7 mouse cellular contexts compared by ENCODE assay signal in the genomic region with DNA sequence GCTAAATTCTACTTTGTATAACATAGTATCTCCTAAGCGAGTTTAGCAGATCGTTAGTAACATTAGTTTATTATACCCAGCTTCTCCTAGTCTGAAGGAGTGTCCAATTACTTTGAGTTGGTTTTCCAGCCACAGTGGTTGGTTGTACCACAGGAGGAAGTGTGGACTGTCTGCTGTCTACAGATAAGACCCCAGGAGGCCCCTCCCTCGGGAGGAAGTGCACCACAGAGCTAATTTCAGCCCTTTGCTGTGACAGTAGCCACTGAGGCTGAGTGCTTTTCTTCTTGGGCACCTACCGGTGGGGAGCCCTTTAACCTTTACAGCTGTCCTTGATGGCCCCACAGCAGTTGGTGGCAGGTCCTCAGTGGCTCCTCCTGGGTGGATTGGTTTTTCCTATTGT. TPM values are rescaled to one million over a fixed set of nuclear protein-coding genes. Genes with fewer than 3 reads are reported as not detected.
A peak's percentile ranks its signal among the peaks of the same experiment; 100 is the strongest.
DNase-seq lines count a peak whose midpoint lies in the region; ATAC-seq and TF ChIP-seq lines count a peak whose summit lies in the region.

No protein-coding gene starts in this region.

- H3K79me2 ChIP-seq in CH12.LX (replicated peaks; ENCODE audit: control insufficient read depth, extremely low read depth, insufficient read depth, poor library complexity, severe bottlenecking) = peaks cover 52% of the 10 kb centered on the region

- no peak overlapping the region for H3K27ac ChIP-seq in CH12.LX (ENCODE audit: insufficient read depth, low read depth)
- H3K27ac ChIP-seq in heart, embryonic 12.5 days (ENCODE audit: poor library complexity, severe bottlenecking) = peak overlapping the region; percentile 88
- H3K27ac ChIP-seq in liver, postnatal 0 days (ENCODE audit: low read depth) = peak overlapping the region; percentile 70

- peak overlapping the region; percentile 90 for H3K4me2 ChIP-seq in CH12.LX (ENCODE audit: insufficient read depth, low read depth, poor library complexity, severe bottlenecking)
- peak overlapping the region; percentile 59 for H3K4me2 ChIP-seq in heart, embryonic 12.5 days
- H3K4me2 ChIP-seq in liver, postnatal 0 days (ENCODE audit: low read depth, low read length) = peak overlapping the region; percentile 72

- no peak; the same call in 1 of the 2 replicates for TF ChIP-seq RAD21 in CH12.LX (IDR thresholded peaks at IDR 0.05; ENCODE audit: low read depth, low read length)

- in situ Hi-C loops in CH12.LX (cut with MboI; ENCODE audit: low pct_ligation_motif_present, low pct_unique_long_range_greater_than_20kb, low sequenced_read_pairs) = no loop called here

- dilution Hi-C loops in CH12.LX (cut with MboI; ENCODE audit: extremely low pct_ligation_motif_present, extremely low pct_unique_long_range_greater_than_20kb, low sequenced_read_pairs) = no loop called here

- peaks cover 20 to 80% of the 10 kb centered on the region in 2 experiments for H3K4me1 ChIP-seq in CH12.LX (ENCODE audit: control insufficient read depth in 1 of 2, insufficient read depth in 2 of 2)
- H3K4me1 ChIP-seq in heart, embryonic 12.5 days (replicated peaks) = peaks cover 65% of the 10 kb centered on the region
- H3K4me1 ChIP-seq in liver, postnatal 0 days (ENCODE audit: insufficient read depth) = peaks cover 81% of the 10 kb centered on the region

- H3K27me3 ChIP-seq in CH12.LX (replicated peaks) = no peaks in the 10 kb centered on the region
- H3K27me3 ChIP-seq in heart, embryonic 12.5 days (replicated peaks) = no peaks in the 10 kb centered on the region
- H3K27me3 ChIP-seq in liver, postnatal 0 days (ENCODE audit: insufficient read depth, low read length) = no peaks in the 10 kb centered on the region

- TF ChIP-seq CTCF in CH12.LX (conservative IDR thresholded peaks at IDR 0.05 in 1 of 2, IDR thresholded peaks at IDR 0.05 in 1 of 2; ENCODE audit: low read depth in 2 of 2, low read length in 2 of 2) = no peak
- TF ChIP-seq CTCF in liver, postnatal 0 days (IDR thresholded peaks at IDR 0.05; ENCODE audit: low read depth) = no peak

- TF ChIP-seq EP300 in CH12.LX (IDR thresholded peaks at IDR 0.05; ENCODE audit: low read length) = peak; percentile 69; the same call in 1 of the 2 replicates
- TF ChIP-seq EP300 in liver, postnatal 0 days (IDR thresholded peaks at IDR 0.05; ENCODE audit: low read depth) = peak; percentile 93

- intact Hi-C loops in left cerebral cortex, postnatal 14 days (cut with DNase I) = no loop called here

- TF ChIP-seq POLR2A in CH12.LX (IDR thresholded peaks at IDR 0.05; ENCODE audit: low read depth, low read length) = no peak

- 10% methylated on average over 4 of the region's 4 CpGs for WGBS in heart, embryonic 12.5 days
- 10% methylated on average over 4 of the region's 4 CpGs for WGBS in liver, postnatal 0 days (ENCODE audit: insufficient replicate concordance)

- DNase-seq in A20 (ENCODE audit: low read depth, low spot score) (peak; percentile 67), CH12.LX (ENCODE audit: extremely low read depth) (peak; percentile 82)
- DNase-seq in liver, postnatal 0 days = peak; percentile 78
- DNase-seq in spleen, postnatal 4 days (ENCODE audit: low spot score in 2 of 2) = peak; percentile 77 to 79
- DNase-seq in urinary bladder, postnatal 4 days (ENCODE audit: low spot score in 2 of 2) = no peak
- no peak for DNase-seq in left cerebral cortex, postnatal 14 days (ENCODE audit: low spot score in 2 of 2)

- ATAC-seq in heart, embryonic 12.5 days (ENCODE audit: insufficient number of reproducible peaks, low FRiP score) = peak; percentile 91
- ATAC-seq in liver, postnatal 0 days = peak; percentile 82

- H3K4me3 ChIP-seq in CH12.LX (replicated peaks in 1 of 3; ENCODE audit: low read depth in 2 of 3, low read length in 2 of 3, poor library complexity in 1 of 3) = peak overlapping the region in 2 of 3 experiments; percentile 20 to 29
- no peak overlapping the region; the same call in 1 of the 2 replicates for H3K4me3 ChIP-seq in heart, embryonic 12.5 days
- H3K4me3 ChIP-seq in liver, postnatal 0 days (ENCODE audit: low read depth, low read length) = peak overlapping the region; percentile 25; the same call in 1 of the 2 replicates

- no peaks in the 10 kb centered on the region for H3K9me3 ChIP-seq in CH12.LX (replicated peaks; ENCODE audit: low read length)
- no peaks in the 10 kb centered on the region for H3K9me3 ChIP-seq in heart, embryonic 12.5 days (replicated peaks)
- H3K9me3 ChIP-seq in liver, postnatal 0 days (ENCODE audit: low read length) = no peaks in the 10 kb centered on the region

- 0 out of 2 replicates have a peak overlapping the region, but pooled peaks have one; percentile 11 for H3K9ac ChIP-seq in CH12.LX (ENCODE audit: insufficient read depth, low read depth)
- peak overlapping the region; percentile 56; the same call in 1 of the 2 replicates for H3K9ac ChIP-seq in heart, embryonic 12.5 days
- H3K9ac ChIP-seq in liver, postnatal 0 days (replicated peaks) = peak overlapping the region; percentile 47; the same call in 1 of the 2 replicates

- peaks cover 5 to 34% of the 10 kb centered on the region in 2 experiments for H3K36me3 ChIP-seq in CH12.LX (replicated peaks in 1 of 2; ENCODE audit: control insufficient read depth in 1 of 2, insufficient read depth in 1 of 2, low read length in 1 of 2)
- no peaks in the 10 kb centered on the region for H3K36me3 ChIP-seq in heart, embryonic 12.5 days
- H3K36me3 ChIP-seq in liver, postnatal 0 days (replicated peaks; ENCODE audit: insufficient read depth, low read length) = no peaks in the 10 kb centered on the region

TF ChIP-seq in CH12.LX, 34 proteins besides CTCF, POLR2A, EP300 and RAD21:
- peak; percentile 57; the same call in 1 of the 2 replicates for TF ChIP-seq IRF4 (IDR thresholded peaks at IDR 0.05; ENCODE audit: low read depth, low read length)
- 0 out of 2 replicates have a peak, but pooled peaks have one; percentile 25 for TF ChIP-seq MAFK (IDR thresholded peaks at IDR 0.05; ENCODE audit: insufficient replicate concordance, low read length)
- peak; percentile 65 for TF ChIP-seq MAZ (IDR thresholded peaks at IDR 0.05; ENCODE audit: low read depth, low read length)
- no peak for TF ChIP-seq POLR2AphosphoS2 (IDR thresholded peaks at IDR 0.05; ENCODE audit: low read depth, low read length)
- TF ChIP-seq MEF2A (IDR thresholded peaks at IDR 0.05; ENCODE audit: borderline replicate concordance, low read depth, low read length) = peak; percentile 72
- no peak for TF ChIP-seq CHD2 (IDR thresholded peaks at IDR 0.05; ENCODE audit: low read length)
- peak; percentile 58; the same call in 1 of the 2 replicates for TF ChIP-seq TCF12 (IDR thresholded peaks at IDR 0.05; ENCODE audit: low read depth, low read length)
- 0 out of 2 replicates have a peak, but pooled peaks have one; percentile 4 for TF ChIP-seq SIN3A (IDR thresholded peaks at IDR 0.05; ENCODE audit: low read length)
- TF ChIP-seq HCFC1 (IDR thresholded peaks at IDR 0.05; ENCODE audit: low read depth, low read length) = 0 out of 2 replicates have a peak, but pooled peaks have one; percentile 23
- TF ChIP-seq ETS1 (conservative IDR thresholded peaks at IDR 0.05; ENCODE audit: low read depth, low read length) = peak; percentile 52
- TF ChIP-seq ELF1 (IDR thresholded peaks at IDR 0.05; ENCODE audit: low read depth, low read length) = peak; percentile 63; the same call in 1 of the 2 replicates
- TF ChIP-seq UBTF (IDR thresholded peaks at IDR 0.05; ENCODE audit: low read depth, low read length) = no peak
- TF ChIP-seq TBP (conservative IDR thresholded peaks at IDR 0.05; ENCODE audit: low read depth, low read length) = 0 out of 2 replicates have a peak, but pooled peaks have one; percentile 35

RNA-seq across cellular contexts. Expression of a gene that starts 9.6 kb away (rescaled TPM):
- total RNA-seq in CH12.LX (2012; rRNA removed) (97.8 and 122 TPM in 2 replicates), CH12.LX (2014; rRNA removed) (85.2 and 89.1 TPM in 2 replicates)
- 104 and 106 TPM in 2 replicates for polyA plus RNA-seq in CH12.LX (2012; ENCODE audit: insufficient read length, low read depth)
- polyA plus RNA-seq in heart, embryonic 12.5 days (2016; fragmentation: Nextera tagmentation; extraction: Ambion mirVana) = 120 and 123 TPM in 2 replicates
- 69.3 and 71.1 TPM in 2 replicates for polyA plus RNA-seq in liver, postnatal 0 days (2015; fragmentation: Nextera tagmentation; extraction: Ambion mirVana)
- 10 to 100 TPM; 44.8 to 58.6 TPM for total RNA-seq in left cerebral cortex, postnatal 14 days (2021)

RNA-seq across cellular contexts. Expression of a gene that starts 12.0 kb away (rescaled TPM):
- 8.4 and 13.6 TPM in 2 replicates for total RNA-seq in CH12.LX (2012; rRNA removed)
- 2.6 and 3.2 TPM in 2 replicates for total RNA-seq in CH12.LX (2014; rRNA removed)
- 17.7 and 19.7 TPM in 2 replicates for polyA plus RNA-seq in CH12.LX (2012; ENCODE audit: insufficient read length, low read depth)
- polyA plus RNA-seq in heart, embryonic 12.5 days (2016; fragmentation: Nextera tagmentation; extraction: Ambion mirVana) = 1.9 and 2.4 TPM in 2 replicates
- 1.5 and 2.0 TPM in 2 replicates for polyA plus RNA-seq in liver, postnatal 0 days (2015; fragmentation: Nextera tagmentation; extraction: Ambion mirVana)
- total RNA-seq in left cerebral cortex, postnatal 14 days (2021) = 1 to 10 TPM; 5.9 to 8.9 TPM

RNA-seq across cellular contexts. Expression of a gene that starts 41.7 kb away (rescaled TPM):
- 8.9 TPM in 2 replicates for total RNA-seq in CH12.LX (2012; rRNA removed)
- total RNA-seq in CH12.LX (2014; rRNA removed) = 17.7 and 18.4 TPM in 2 replicates
- polyA plus RNA-seq in CH12.LX (2012; ENCODE audit: insufficient read length, low read depth) = 15.0 and 15.8 TPM in 2 replicates
- polyA plus RNA-seq in heart, embryonic 12.5 days (2016; fragmentation: Nextera tagmentation; extraction: Ambion mirVana) = 22.9 and 26.0 TPM in 2 replicates
- 1.3 and 1.4 TPM in 2 replicates for polyA plus RNA-seq in liver, postnatal 0 days (2015; fragmentation: Nextera tagmentation; extraction: Ambion mirVana)
- 1 to 10 TPM in 1 of 2 experiments, under 1 TPM in 1; 0.70 to 1.3 TPM for total RNA-seq in left cerebral cortex, postnatal 14 days (2021)

Comparison
In these comparisons a context has a peak if more than half of its experiments do, and no peak if none do; other contexts are left out.
1. DNase-seq: peak in A20 (single experiment), CH12.LX (single experiment), liver, postnatal 0 days (single experiment) and spleen, postnatal 4 days (2 of 2); none in urinary bladder, postnatal 4 days (0 of 2) and left cerebral cortex, postnatal 14 days (0 of 2).
2. Peak in every context shown above with its lines, with median percentiles within 50 percentile points of each other: H3K4me2 ChIP-seq and H3K9ac ChIP-seq.